Mouse (Mus musculus): Measurements from ENCODE around the gene Tspo. TPM values are rescaled to one million over a fixed set of nuclear protein-coding genes. Genes with fewer than 3 reads are reported as not detected.

Tspo gene
- total and polyA plus RNA-seq, 3 experiments = 66.5 to 80.0 TPM; not detected in 1

DNA sequence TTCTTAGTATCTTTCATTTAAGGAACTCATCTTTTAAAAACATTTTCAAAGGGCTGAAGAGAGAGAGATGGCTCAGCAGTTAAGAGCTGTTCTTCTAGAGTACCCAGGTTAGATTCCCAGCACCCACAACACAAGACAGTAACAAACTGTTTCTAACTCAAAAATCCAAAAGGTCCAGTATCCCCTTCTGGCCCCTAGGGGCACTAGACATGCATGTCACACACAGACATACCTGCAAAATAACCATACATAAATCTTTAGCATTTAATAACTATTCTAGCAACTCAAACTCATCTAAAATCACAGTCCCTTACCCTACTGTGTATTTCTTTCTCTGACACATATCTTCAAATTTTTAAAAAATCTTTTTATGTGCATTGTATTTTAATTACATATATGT, 9.6 kb upstream of the Tspo start:
- DNase-seq (ENCODE audit: low read depth, low spot score) = peak; percentile 54
- Histone ChIP-seq H3K9ac (ENCODE audit: control insufficient read depth, low read depth, low read length, poor library complexity, severe bottlenecking) (no peak overlapping the region), H3K27ac (ENCODE audit: control insufficient read depth, low read depth, low read length) (no peak overlapping the region), H3K4me1 (ENCODE audit: control insufficient read depth in 1 of 2, insufficient read depth in 2 of 2, low read length in 2 of 2) (peaks cover 0 to 2% of the 10 kb centered on the region in 2 experiments; a peak in 1 of 4 replicates), H3K9me3 (replicated peaks; ENCODE audit: insufficient read depth, low read length) (no peaks in the 10 kb centered on the region), H3K79me2 (ENCODE audit: control insufficient read depth, insufficient read depth, low read length, poor library complexity) (peaks cover 6% of the 10 kb centered on the region), H3K27me3 (ENCODE audit: control insufficient read depth in 1 of 2, insufficient read depth in 2 of 2, low read length in 2 of 2) (no peaks in the 10 kb centered on the region), H3K4me3 (ENCODE audit: control insufficient read depth in 1 of 2, insufficient read depth in 1 of 2, low read depth in 2 of 2, low read length in 2 of 2) (no peak overlapping the region), H3K36me3 (ENCODE audit: control insufficient read depth in 1 of 2, insufficient read depth in 2 of 2, low read length in 2 of 2) (no peaks in the 10 kb centered on the region)
- TF ChIP-seq RAD21 (IDR thresholded peaks at IDR 0.05; ENCODE audit: low read depth, low read length) = peak; percentile 23
- TF ChIP-seq USF1 (IDR thresholded peaks at IDR 0.05; ENCODE audit: low read depth, low read length) = no peak
- peak in 2 of 3 experiments; percentile 46 to 48; a peak in 4 of 6 replicates for TF ChIP-seq CTCF (IDR thresholded peaks at IDR 0.05 in 2 of 3, conservative IDR thresholded peaks at IDR 0.05 in 1 of 3; ENCODE audit: control insufficient read depth in 1 of 3, insufficient read depth in 1 of 3, low read depth in 2 of 3, low read length in 3 of 3, poor library complexity in 1 of 3, severe bottlenecking in 1 of 3)
- TF ChIP-seq TCF12 (IDR thresholded peaks at IDR 0.05; ENCODE audit: low read depth, low read length) = no peak

DNA sequence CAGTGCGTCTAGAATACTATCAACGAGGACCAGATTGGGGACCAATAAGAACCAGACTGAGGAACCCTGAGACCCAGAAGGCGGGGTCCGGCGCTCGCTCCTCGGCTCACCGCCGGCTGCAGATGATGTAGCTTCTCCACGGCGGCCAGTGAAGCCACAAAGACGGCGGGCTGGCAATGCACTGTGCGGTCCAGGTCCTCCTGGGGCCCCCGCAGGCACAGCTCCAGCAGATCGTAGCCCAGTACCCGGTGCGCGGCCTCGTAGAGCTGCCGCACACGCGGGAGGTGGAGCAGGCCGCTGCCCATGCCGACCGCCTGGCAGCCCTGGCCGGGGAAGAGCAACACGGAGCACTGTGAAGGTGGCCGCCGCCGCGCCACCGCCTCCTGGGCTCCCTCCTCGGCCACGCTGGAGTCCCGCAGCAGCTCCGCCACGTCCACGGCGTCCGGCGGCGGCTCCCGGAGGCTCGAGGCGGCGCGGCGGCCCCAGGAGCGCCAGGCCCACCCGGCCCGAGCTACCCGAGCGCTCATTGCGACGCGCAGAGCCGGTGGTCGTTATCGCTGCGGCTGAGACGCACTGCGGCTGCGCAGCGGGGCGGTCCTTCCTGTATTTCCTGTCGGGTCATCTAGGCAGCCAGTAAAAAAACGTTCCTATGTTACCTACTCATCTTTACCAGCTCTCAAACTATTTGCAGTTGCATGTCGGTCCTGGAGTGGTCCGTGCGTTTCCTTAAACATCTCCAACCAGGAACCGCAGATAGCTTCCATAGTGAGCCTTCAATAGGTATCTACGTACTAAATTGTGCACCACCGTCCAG, 8.0 kb upstream of the Tspo start:
- peaks cover 0 to 2% of the 10 kb centered on the region in 2 experiments; a peak in 1 of 4 replicates for H3K4me1 ChIP-seq (ENCODE audit: control insufficient read depth in 1 of 2, insufficient read depth in 2 of 2, low read length in 2 of 2)
- peak; percentile 92 for DNase-seq (ENCODE audit: low read depth, low spot score)
- peak overlapping the region; percentile 98 for H3K9ac ChIP-seq (ENCODE audit: control insufficient read depth, low read depth, low read length, poor library complexity, severe bottlenecking)
- H3K27ac ChIP-seq (ENCODE audit: control insufficient read depth, low read depth, low read length) = peak overlapping the region; percentile 84
- H3K79me2 ChIP-seq (ENCODE audit: control insufficient read depth, insufficient read depth, low read length, poor library complexity) = peaks cover 6% of the 10 kb centered on the region
- H3K4me3 ChIP-seq (ENCODE audit: control insufficient read depth in 1 of 2, insufficient read depth in 1 of 2, low read depth in 2 of 2, low read length in 2 of 2) = peak overlapping the region; percentile 65 to 91
- H3K36me3 ChIP-seq (ENCODE audit: control insufficient read depth in 1 of 2, insufficient read depth in 2 of 2, low read length in 2 of 2) = no peaks in the 10 kb centered on the region
- H3K27me3 ChIP-seq (ENCODE audit: control insufficient read depth in 1 of 2, insufficient read depth in 2 of 2, low read length in 2 of 2) = no peaks in the 10 kb centered on the region
- H3K9me3 ChIP-seq (replicated peaks; ENCODE audit: insufficient read depth, low read length) = no peaks in the 10 kb centered on the region
- 0 out of 2 replicates have a peak, but pooled peaks have one; percentile 26 for TF ChIP-seq ETS1 (IDR thresholded peaks at IDR 0.05; ENCODE audit: low read depth, low read length)
- peak; percentile 51 for TF ChIP-seq MYB (IDR thresholded peaks at IDR 0.05; ENCODE audit: low read depth, low read length)
- TF ChIP-seq ELF1 (IDR thresholded peaks at IDR 0.05; ENCODE audit: low read depth, low read length) = peak; percentile 63; the same call in 1 of the 2 replicates
- TF ChIP-seq NRF1 (IDR thresholded peaks at IDR 0.05; ENCODE audit: insufficient read depth, low read depth, low read length, poor library complexity, severe bottlenecking) = peak; percentile 82
- TF ChIP-seq BHLHE40 (IDR thresholded peaks at IDR 0.05; ENCODE audit: borderline replicate concordance, low read depth, low read length) = no peak
- peak; percentile 82 for TF ChIP-seq TCF12 (IDR thresholded peaks at IDR 0.05; ENCODE audit: low read depth, low read length)
- TF ChIP-seq HCFC1 (IDR thresholded peaks at IDR 0.05; ENCODE audit: low read depth, low read length) = peak; percentile 82
- TF ChIP-seq SMC3 (IDR thresholded peaks at IDR 0.05; ENCODE audit: low read depth, low read length) = no peak
- TF ChIP-seq GABPA (IDR thresholded peaks at IDR 0.05; ENCODE audit: low read depth, low read length) = no peak
- peak; percentile 67 for TF ChIP-seq SIN3A (IDR thresholded peaks at IDR 0.05; ENCODE audit: low read length)
- TF ChIP-seq ZMIZ1 (IDR thresholded peaks at IDR 0.05; ENCODE audit: low read depth, low read length) = peak; percentile 94
- TF ChIP-seq POLR2AphosphoS5 (IDR thresholded peaks at IDR 0.05; ENCODE audit: borderline replicate concordance, low read depth, low read length) = no peak
- 0 out of 2 replicates have a peak, but pooled peaks have one; percentile 55 for TF ChIP-seq CHD1 (IDR thresholded peaks at IDR 0.05; ENCODE audit: low read depth, low read length)
- peak; percentile 90 for TF ChIP-seq TBP (IDR thresholded peaks at IDR 0.05; ENCODE audit: low read depth, low read length)
- TF ChIP-seq TAL1 (IDR thresholded peaks at IDR 0.05; ENCODE audit: low read length) = no peak
- TF ChIP-seq MAX (IDR thresholded peaks at IDR 0.05; ENCODE audit: low read length) = peak; percentile 48; the same call in 1 of the 2 replicates
- no peak for TF ChIP-seq GATA1 (IDR thresholded peaks at IDR 0.05; ENCODE audit: low read depth, low read length)
- TF ChIP-seq USF2 (IDR thresholded peaks at IDR 0.05; ENCODE audit: borderline replicate concordance in 1 of 2, insufficient read depth in 1 of 2, low read depth in 1 of 2, low read length in 2 of 2) = no peak
- no peak for TF ChIP-seq USF1 (IDR thresholded peaks at IDR 0.05; ENCODE audit: low read depth, low read length)
- TF ChIP-seq RAD21 (IDR thresholded peaks at IDR 0.05; ENCODE audit: low read depth, low read length) = no peak
- TF ChIP-seq E2F4 (IDR thresholded peaks at IDR 0.05; ENCODE audit: borderline replicate concordance, low read depth, low read length) = no peak
- no peak for TF ChIP-seq MYC (IDR thresholded peaks at IDR 0.05; ENCODE audit: low read depth, low read length)
- no peak for TF ChIP-seq MAZ (IDR thresholded peaks at IDR 0.05; ENCODE audit: low read depth, low read length)
- TF ChIP-seq CTCF (IDR thresholded peaks at IDR 0.05 in 2 of 3, conservative IDR thresholded peaks at IDR 0.05 in 1 of 3; ENCODE audit: control insufficient read depth in 1 of 3, insufficient read depth in 1 of 3, low read depth in 2 of 3, low read length in 3 of 3, poor library complexity in 1 of 3, severe bottlenecking in 1 of 3) = no peak
- TF ChIP-seq POLR2A (IDR thresholded peaks at IDR 0.05; ENCODE audit: control insufficient read depth in 1 of 2, insufficient read depth in 1 of 2, low read depth in 1 of 2, low read length in 2 of 2, poor library complexity in 1 of 2) = peak; percentile 90 to 94
- TF ChIP-seq MXI1 (IDR thresholded peaks at IDR 0.05; ENCODE audit: low read depth, low read length) = peak; percentile 50; the same call in 1 of the 2 replicates
- TF ChIP-seq MEF2A (IDR thresholded peaks at IDR 0.05; ENCODE audit: extremely low read depth, insufficient replicate concordance, low read depth, low read length, poor library complexity, severe bottlenecking) = no peak
- peak; percentile 95 for TF ChIP-seq NELFE (IDR thresholded peaks at IDR 0.05; ENCODE audit: low read depth, low read length)

Data from MEL (cell line).